8 mouse cellular contexts compared by ENCODE assay signal in the genomic region with DNA sequence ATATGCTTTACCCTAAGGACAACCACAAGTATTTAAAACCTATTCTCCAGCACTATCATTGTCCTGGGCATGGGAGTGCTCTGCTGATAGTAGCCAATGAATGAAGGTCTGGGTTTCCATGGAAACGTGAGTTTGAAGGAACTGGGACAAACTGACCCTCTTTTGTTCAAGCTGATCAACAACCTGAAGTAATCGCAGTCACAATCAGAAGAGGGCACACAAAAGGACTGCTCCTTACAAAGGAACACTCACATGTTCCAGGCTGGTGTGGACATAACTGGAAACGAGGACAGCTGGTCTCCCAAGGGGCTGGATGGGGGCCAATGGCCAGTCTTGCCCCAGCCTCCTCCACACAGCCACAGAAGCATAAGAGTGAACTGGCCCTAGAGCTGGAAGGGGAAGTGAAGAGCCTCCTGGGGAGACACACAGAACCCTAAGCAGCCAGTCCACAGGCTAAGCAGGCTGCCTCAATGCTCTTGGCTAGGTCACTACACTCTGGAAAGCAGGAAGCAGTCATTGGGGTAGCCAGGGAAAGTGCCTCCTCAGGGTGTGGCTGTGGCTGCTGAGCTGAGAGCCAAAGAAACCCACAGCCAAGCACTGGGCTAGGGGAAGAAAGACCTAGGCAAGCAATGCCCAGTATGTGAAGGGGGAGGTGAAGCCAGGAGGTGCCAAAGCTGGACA. TPM values are rescaled to one million over a fixed set of nuclear protein-coding genes. Genes with fewer than 3 reads are reported as not detected.
DNase-seq lines count a peak whose midpoint lies in the region; ATAC-seq and TF ChIP-seq lines count a peak whose summit lies in the region.

No protein-coding gene starts in this region.

- no peak for TF ChIP-seq POLR2A in liver, adult 2 months (IDR thresholded peaks at IDR 0.05; ENCODE audit: extremely low read depth, insufficient read depth, low read length)
- TF ChIP-seq POLR2A in cortical plate, adult 2 months (IDR thresholded peaks at IDR 0.05; ENCODE audit: extremely low read depth, insufficient read depth, low read length) = no peak

- ATAC-seq in liver, embryonic 12.5 days = no peak
- peak; percentile 81 for ATAC-seq in intestine, embryonic 16.5 days
- peak; percentile 44 for ATAC-seq in megakaryocyte progenitor cell, adult 5-6 weeks (replicated peaks; ENCODE audit: poor library complexity)

- H3K4me3 ChIP-seq in liver, adult 2 months (ENCODE audit: insufficient read depth, low read depth, low read length) = no peak overlapping the region
- H3K4me3 ChIP-seq in liver, embryonic 12.5 days = no peak overlapping the region
- H3K4me3 ChIP-seq in cortical plate, adult 2 months (ENCODE audit: insufficient read depth, low read length) = no peak overlapping the region
- H3K4me3 ChIP-seq in intestine, embryonic 16.5 days (ENCODE audit: low read length) = no peak overlapping the region

- H3K4me1 ChIP-seq in liver, adult 2 months (ENCODE audit: control insufficient read depth, insufficient read depth, low read length) = peaks cover 6% of the 10 kb centered on the region; the same call in 1 of the 2 replicates
- peaks cover 10% of the 10 kb centered on the region; the same call in 1 of the 2 replicates for H3K4me1 ChIP-seq in liver, embryonic 12.5 days
- no peaks in the 10 kb centered on the region; the same call in 1 of the 2 replicates for H3K4me1 ChIP-seq in cortical plate, adult 2 months (ENCODE audit: control insufficient read depth, insufficient read depth, low read length)
- peaks cover 11% of the 10 kb centered on the region for H3K4me1 ChIP-seq in intestine, embryonic 16.5 days (ENCODE audit: control insufficient read depth, insufficient read depth, low read length)

- H3K4me2 ChIP-seq in liver, embryonic 12.5 days = no peak overlapping the region
- no peak overlapping the region for H3K4me2 ChIP-seq in intestine, embryonic 16.5 days (ENCODE audit: low read depth, low read length)

- no peak for TF ChIP-seq CTCF in liver, adult 2 months (IDR thresholded peaks at IDR 0.05; ENCODE audit: low read depth, low read length)
- TF ChIP-seq CTCF in cortical plate, adult 2 months (IDR thresholded peaks at IDR 0.05; ENCODE audit: extremely low read depth, insufficient read depth, low read length) = no peak

- H3K79me2 ChIP-seq in liver, adult 2 months (ENCODE audit: control insufficient read depth, insufficient read depth, low read length) = no peaks in the 10 kb centered on the region

- 63% methylated on average over 3 of the region's 3 CpGs for whole genome bisulfite sequencing in liver, adult 2 months
- whole genome bisulfite sequencing in liver, embryonic 12.5 days (ENCODE audit: insufficient replicate concordance) = 38% methylated on average over 3 of the region's 3 CpGs
- WGBS in intestine, embryonic 16.5 days = 49% methylated on average over 3 of the region's 3 CpGs

- H3K27ac ChIP-seq in liver, adult 2 months (replicated peaks; ENCODE audit: insufficient read depth, low read depth, low read length) = peak overlapping the region; percentile 63; the same call in 1 of the 2 replicates
- no peak overlapping the region for H3K27ac ChIP-seq in liver, embryonic 12.5 days
- peak overlapping the region; percentile 27; the same call in 1 of the 2 replicates for H3K27ac ChIP-seq in cortical plate, adult 2 months (ENCODE audit: insufficient read depth, low read length)
- peak overlapping the region; percentile 82 for H3K27ac ChIP-seq in intestine, embryonic 16.5 days (ENCODE audit: low read length)

- no peak for DNase-seq in liver, adult 2 months (ENCODE audit: extremely low read depth, low read depth, low spot score)
- peak; percentile 74 to 83 for DNase-seq in heart, adult 18-20 months
- DNase-seq in testis, postnatal 10 days (ENCODE audit: low spot score) = peak; percentile 83
- DNase-seq in frontal cortex, postnatal 36 days (ENCODE audit: low spot score in 2 of 2) = no peak

- no peaks in the 10 kb centered on the region for H3K36me3 ChIP-seq in liver, adult 2 months (ENCODE audit: control insufficient read depth, insufficient read depth, low read length)
- H3K36me3 ChIP-seq in liver, embryonic 12.5 days = no peaks in the 10 kb centered on the region
- H3K36me3 ChIP-seq in intestine, embryonic 16.5 days (ENCODE audit: control insufficient read depth, insufficient read depth, low read length) = no peaks in the 10 kb centered on the region

- H3K27me3 ChIP-seq in liver, adult 2 months (ENCODE audit: control insufficient read depth, insufficient read depth, low read length) = no peaks in the 10 kb centered on the region
- no peaks in the 10 kb centered on the region for H3K27me3 ChIP-seq in liver, embryonic 12.5 days (replicated peaks)
- no peaks in the 10 kb centered on the region for H3K27me3 ChIP-seq in intestine, embryonic 16.5 days (replicated peaks; ENCODE audit: control insufficient read depth, insufficient read depth, low read length)

- H3K9ac ChIP-seq in liver, adult 2 months (ENCODE audit: low read depth, low read length) = no peak overlapping the region
- no peak overlapping the region for H3K9ac ChIP-seq in liver, embryonic 12.5 days
- no peak overlapping the region for H3K9ac ChIP-seq in intestine, embryonic 16.5 days (ENCODE audit: low read depth, low read length)

- H3K9me3 ChIP-seq in liver, embryonic 12.5 days (replicated peaks) = no peaks in the 10 kb centered on the region
- no peaks in the 10 kb centered on the region for H3K9me3 ChIP-seq in intestine, embryonic 16.5 days (ENCODE audit: control insufficient read depth, low read length)

RNA-seq across cellular contexts. Expression of a gene that starts 14.0 kb away (rescaled TPM):
- total RNA-seq in liver, adult 2 months (2014; rRNA removed) = 0.67 and 0.74 TPM in 2 replicates
- 0.73 and 0.77 TPM in 2 replicates for polyA plus RNA-seq in liver, adult 2 months (2012; rRNA removed)
- polyA plus RNA-seq in liver, embryonic 12.5 days (2016; fragmentation: Nextera tagmentation; extraction: Ambion mirVana) = 0.11 TPM in 1 of 2 replicates, not detected in the other
- 18.0 and 20.3 TPM in 2 replicates for polyA plus RNA-seq in cortical plate, adult 2 months (2012; rRNA removed)
- total RNA-seq in heart, adult 18-20 months (2021) = 10 to 100 TPM; 55.3 to 60.9 TPM
- polyA plus RNA-seq in intestine, embryonic 16.5 days (2015; fragmentation: Nextera tagmentation; extraction: Ambion mirVana) = 0.88 and 0.93 TPM in 2 replicates
- not detected in 2 replicates for total RNA-seq in megakaryocyte progenitor cell, adult 5-6 weeks (2015)
- not detected in 2 replicates for total RNA-seq in megakaryocyte progenitor cell, adult 5-6 weeks (2017)

Comparison
In these comparisons a context has a peak if more than half of its experiments do, and no peak if none do; other contexts are left out.
1. DNase-seq: peak in heart, adult 18-20 months (2 of 2) and testis, postnatal 10 days (single experiment); none in liver, adult 2 months (single experiment) and frontal cortex, postnatal 36 days (0 of 2).